Mouse (Mus musculus) forelimb bud, embryonic 11.5 days (tissue): ENCODE measurements at regions not wholly inside any gene's neighbourhood (a gene's known extent, or its start where the extent isn't known, plus 50 kb on each side); places are given as distances from the start of the nearest gene placed in this dataset.
A peak's percentile ranks its signal among the peaks of the same experiment; 100 is the strongest.

ENCODE experiments used
- DNase-seq: peaks from one replicate; pipeline ENCODE4 v3.0.0-alpha.2; 2012; ENCODE audit warnings: low read depth, low spot score

GRCm38 (mm10) chr8:86360283-86360682 is 220.2 kb downstream of the Abcc12 start:
- no peak for DNase-seq

GRCm38 (mm10) chr8:86359518-86359917 is 221.0 kb downstream of the Abcc12 start:
- no peak for DNase-seq

- DNase-seq = no peak
Measured at GRCm38 (mm10) chr8:86353816-86354215, 226.7 kb downstream of the Abcc12 start.

GRCm38 (mm10) chr8:86351545-86352190 is 228.8 kb downstream of the Abcc12 start:
- DNase-seq = no peak

GRCm38 (mm10) chr8:86350128-86350527 is 230.4 kb downstream of the Abcc12 start:
- no peak for DNase-seq

- DNase-seq = no peak
Measured at GRCm38 (mm10) chr8:86342016-86342684, 238.3 kb downstream of the Abcc12 start.

GRCm38 (mm10) chr8:86338574-86339264 is 241.8 kb downstream of the Abcc12 start:
- DNase-seq = no peak

GRCm38 (mm10) chr8:86331383-86331782 is 249.1 kb downstream of the Abcc12 start:
- no peak for DNase-seq

GRCm38 (mm10) chr8:86328626-86329025 is 251.9 kb downstream of the Abcc12 start:
- no peak for DNase-seq

- no peak for DNase-seq
Measured at GRCm38 (mm10) chr8:86327982-86328381, 252.5 kb downstream of the Abcc12 start.

- DNase-seq = no peak
Measured at GRCm38 (mm10) chr8:86325040-86325439, 255.4 kb downstream of the Abcc12 start.

GRCm38 (mm10) chr8:86324542-86324941 is 255.9 kb downstream of the Abcc12 start:
- DNase-seq = no peak

- no peak for DNase-seq
Measured at GRCm38 (mm10) chr8:86323823-86324222, 256.7 kb downstream of the Abcc12 start.

GRCm38 (mm10) chr8:86322494-86322893 is 258.0 kb downstream of the Abcc12 start:
- no peak for DNase-seq

- no peak for DNase-seq
Measured at GRCm38 (mm10) chr8:86320938-86321337, 259.5 kb downstream of the Abcc12 start.

- no peak for DNase-seq
Measured at GRCm38 (mm10) chr8:86318531-86318930, 262.0 kb downstream of the Abcc12 start.

GRCm38 (mm10) chr8:86316236-86316635 is 264.2 kb downstream of the Abcc12 start:
- DNase-seq = no peak

GRCm38 (mm10) chr8:86309460-86309859 is 271.0 kb downstream of the Abcc12 start:
- DNase-seq = no peak

GRCm38 (mm10) chr8:86307339-86307738 is 273.1 kb downstream of the Abcc12 start:
- DNase-seq = no peak

GRCm38 (mm10) chr8:86301885-86302509 is 278.5 kb downstream of the Abcc12 start:
- DNase-seq = peak; percentile 29

GRCm38 (mm10) chr8:86288713-86289384 is 291.6 kb downstream of the Abcc12 start:
- DNase-seq = no peak

- no peak for DNase-seq
Measured at GRCm38 (mm10) chr8:86282922-86283321, 297.6 kb downstream of the Abcc12 start.
